ENCODE assay signal across 8 mouse cellular contexts in the genomic region with DNA sequence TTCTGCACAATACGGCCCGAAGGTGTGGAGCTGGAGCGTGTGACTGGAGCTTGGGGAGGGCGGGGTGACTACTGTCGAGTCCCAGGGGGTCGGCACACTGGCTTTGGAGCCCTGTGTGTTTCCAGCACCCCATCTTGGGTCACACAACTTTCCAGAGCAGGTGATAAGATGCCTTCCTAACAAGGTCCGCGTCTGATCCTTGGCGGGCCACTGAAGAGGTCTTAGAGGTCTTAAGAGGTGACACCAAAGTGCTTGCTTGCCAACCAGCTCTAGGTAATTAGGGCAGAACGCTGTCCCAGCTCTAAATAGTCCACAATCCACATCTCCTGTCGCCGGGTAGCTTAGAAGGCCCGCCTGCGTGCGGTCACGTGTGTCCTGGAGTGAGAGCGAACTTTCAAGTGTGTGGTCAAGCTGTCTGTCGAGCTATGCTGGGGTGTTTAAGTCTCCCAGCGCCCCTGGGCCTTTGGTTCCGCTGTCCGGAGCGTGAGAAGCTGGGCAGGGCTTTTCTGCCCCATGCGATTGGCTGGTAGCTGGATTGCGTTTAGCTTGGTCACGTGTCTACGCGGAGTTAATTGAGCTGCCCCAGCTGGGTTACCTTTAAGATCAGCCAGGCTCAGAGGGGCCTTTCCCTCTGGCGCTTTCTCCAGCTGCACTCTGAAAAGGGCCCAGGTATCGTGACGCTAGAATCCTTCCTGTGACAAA. TPM values are rescaled to one million over a fixed set of nuclear protein-coding genes. Genes with fewer than 3 reads are reported as not detected.
DNase-seq lines count a peak whose midpoint lies in the region; ATAC-seq lines count a peak whose summit lies in the region.

No protein-coding gene starts in this region.

- H3K9ac ChIP-seq in hindbrain, embryonic 13.5 days: peak overlapping the region; percentile 93
- H3K9ac ChIP-seq in lung, embryonic 16.5 days (ENCODE audit: low read length): peak overlapping the region; percentile 84

- peak overlapping the region; percentile 83 for H3K4me3 ChIP-seq in hindbrain, embryonic 13.5 days
- peak overlapping the region; percentile 65 for H3K4me3 ChIP-seq in lung, embryonic 16.5 days (ENCODE audit: low read length)

- peaks cover 1% of the 10 kb centered on the region; the same call in 1 of the 2 replicates for H3K27me3 ChIP-seq in hindbrain, embryonic 13.5 days
- peaks cover 7% of the 10 kb centered on the region for H3K27me3 ChIP-seq in lung, embryonic 16.5 days (ENCODE audit: control insufficient read depth, insufficient read depth, low read depth, low read length)

- H3K4me1 ChIP-seq in hindbrain, embryonic 13.5 days (replicated peaks): peaks cover 37% of the 10 kb centered on the region
- H3K4me1 ChIP-seq in lung, embryonic 16.5 days (replicated peaks; ENCODE audit: control insufficient read depth, insufficient read depth, low read length): peaks cover 11% of the 10 kb centered on the region

- no peaks in the 10 kb centered on the region for H3K36me3 ChIP-seq in hindbrain, embryonic 13.5 days
- no peaks in the 10 kb centered on the region for H3K36me3 ChIP-seq in lung, embryonic 16.5 days (ENCODE audit: control insufficient read depth, insufficient read depth, low read length)

- peak; percentile 82 to 94 for DNase-seq in adrenal gland, adult (ENCODE audit: inconsistent age in 2 of 2, low spot score in 1 of 2)
- peak; percentile 66 to 68 for DNase-seq in cerebellum, postnatal 36 days
- peak; percentile 55 to 67 for DNase-seq in frontal cortex, postnatal 36 days (ENCODE audit: low spot score in 2 of 2)
- peak; percentile 37 to 41 for DNase-seq in layer of hippocampus, postnatal 25 days (ENCODE audit: extremely low spot score in 1 of 2, low spot score in 1 of 2)
- DNase-seq in ovary, postnatal 36 days (ENCODE audit: low spot score): peak; percentile 65
- DNase-seq in thymus, postnatal 4 days: no peak

- WGBS in hindbrain, embryonic 13.5 days: under 1% methylated on average over 30 of the region's 30 CpGs
- under 1% methylated on average over 30 of the region's 30 CpGs for WGBS in lung, embryonic 16.5 days

- no peaks in the 10 kb centered on the region for H3K9me3 ChIP-seq in hindbrain, embryonic 13.5 days
- H3K9me3 ChIP-seq in lung, embryonic 16.5 days (ENCODE audit: control insufficient read depth, low read length): no peaks in the 10 kb centered on the region

- peak overlapping the region; percentile 96 for H3K27ac ChIP-seq in hindbrain, embryonic 13.5 days
- peak overlapping the region; percentile 80 for H3K27ac ChIP-seq in lung, embryonic 16.5 days (ENCODE audit: low read length)

- peak; percentile 18 for ATAC-seq in hindbrain, embryonic 13.5 days (ENCODE audit: low FRiP score)
- peak; percentile 83 for ATAC-seq in lung, embryonic 16.5 days (ENCODE audit: low read depth)

- H3K4me2 ChIP-seq in hindbrain, embryonic 13.5 days: peak overlapping the region; percentile 97
- peak overlapping the region; percentile 94 for H3K4me2 ChIP-seq in lung, embryonic 16.5 days (ENCODE audit: low read depth, low read length)

RNA-seq across cellular contexts. Expression of a gene that starts 2.4 kb away (rescaled TPM):
- polyA plus RNA-seq in hindbrain, embryonic 13.5 days (2015; fragmentation: Nextera tagmentation; extraction: Ambion mirVana): 20.2 and 23.7 TPM in 2 replicates
- 10 to 100 TPM; 50.7 to 53.4 TPM for total RNA-seq in layer of hippocampus, postnatal 25 days (2021)
- 36.4 and 37.8 TPM in 2 replicates for polyA plus RNA-seq in lung, embryonic 16.5 days (2015; fragmentation: Nextera tagmentation; extraction: Ambion mirVana)
